23 mouse cellular contexts compared by ENCODE assay signal in the genomic region with DNA sequence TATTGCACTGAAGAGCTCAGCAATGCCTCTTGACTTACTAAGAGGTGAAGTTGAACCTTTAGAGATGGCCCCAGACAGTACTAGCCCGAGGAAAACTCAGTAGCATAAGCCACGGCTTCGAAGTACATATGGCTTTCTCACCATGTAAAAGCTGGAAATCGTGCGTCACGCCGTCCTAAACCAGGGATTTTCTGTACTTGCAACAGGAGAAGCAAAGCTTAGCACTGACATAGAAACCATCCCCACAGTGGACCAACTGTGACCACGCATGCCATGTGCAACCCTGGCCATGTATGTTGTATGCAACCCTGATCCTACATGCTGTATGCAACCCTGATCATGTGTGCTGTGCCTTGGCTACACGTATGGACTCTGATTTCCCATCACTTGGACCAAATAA.
"Had no signal": no experiment of that assay in that cellular context is flagged by ENCODE, and none has a peak within 500 bp of the region (broad histone marks: within the 10 kb centered on the region; RNA-seq: fewer than 3 reads in every experiment).

No protein-coding gene starts in this region.

- H3K4me3 ChIP-seq: layer of hippocampus, adult 2 months; left cerebral cortex, adult 2 months; limb, embryonic 12.5 days; limb, embryonic 15.5 days; liver, embryonic 12.5 days; liver, embryonic 15.5 days; neural tube, embryonic 12.5 days; stomach, embryonic 15.5 days had no signal

- H3K9me3 ChIP-seq: limb, embryonic 12.5 days; limb, embryonic 15.5 days; liver, embryonic 12.5 days; liver, embryonic 15.5 days; neural tube, embryonic 12.5 days; stomach, embryonic 15.5 days had no signal

- H3K9ac ChIP-seq: limb, embryonic 12.5 days; limb, embryonic 15.5 days; liver, embryonic 12.5 days; liver, embryonic 15.5 days; neural tube, embryonic 12.5 days; stomach, embryonic 15.5 days had no signal

- H3K4me2 ChIP-seq: limb, embryonic 12.5 days; limb, embryonic 15.5 days; liver, embryonic 12.5 days; liver, embryonic 15.5 days; midbrain, embryonic 11.5 days; neural tube, embryonic 12.5 days; stomach, embryonic 15.5 days had no signal

- H3K4me1 ChIP-seq: limb, embryonic 15.5 days; liver, embryonic 12.5 days; liver, embryonic 15.5 days; neural tube, embryonic 12.5 days; stomach, embryonic 15.5 days had no signal

- H3K36me3 ChIP-seq: limb, embryonic 12.5 days; limb, embryonic 15.5 days; liver, embryonic 12.5 days; liver, embryonic 15.5 days; neural tube, embryonic 12.5 days; stomach, embryonic 15.5 days had no signal

- H3K27ac ChIP-seq: kidney, postnatal 0 days; layer of hippocampus, adult 2 months; left cerebral cortex, adult 2 months; limb, embryonic 12.5 days; limb, embryonic 15.5 days; liver, embryonic 12.5 days; liver, embryonic 15.5 days; neural tube, embryonic 12.5 days; stomach, embryonic 15.5 days had no signal

- DNase-seq: kidney, adult 2 months; kidney, postnatal 25 days; layer of hippocampus, adult 9-11 months; layer of hippocampus, postnatal 36 days; lung, adult 2 months; lung, postnatal 14 days; lung, postnatal 4 days; midbrain, embryonic 14.5 days; retina, postnatal 1 day; right cerebral cortex, postnatal 25 days; spleen, adult 18-20 months; thymus, postnatal 25 days had no signal

- ATAC-seq: intestine, postnatal 0 days; liver, embryonic 12.5 days had no signal

- H3K27me3 ChIP-seq: limb, embryonic 12.5 days; limb, embryonic 15.5 days; liver, embryonic 12.5 days; liver, embryonic 15.5 days; neural tube, embryonic 12.5 days; stomach, embryonic 15.5 days had no signal
